Mouse (Mus musculus): Measurements from ENCODE around the gene Tex12. TPM values are rescaled to one million over a fixed set of nuclear protein-coding genes. Genes with fewer than 3 reads are reported as not detected.

Gene Tex12
- polyA plus RNA-seq, 1 experiment from 2014 or later: not detected

DNA sequence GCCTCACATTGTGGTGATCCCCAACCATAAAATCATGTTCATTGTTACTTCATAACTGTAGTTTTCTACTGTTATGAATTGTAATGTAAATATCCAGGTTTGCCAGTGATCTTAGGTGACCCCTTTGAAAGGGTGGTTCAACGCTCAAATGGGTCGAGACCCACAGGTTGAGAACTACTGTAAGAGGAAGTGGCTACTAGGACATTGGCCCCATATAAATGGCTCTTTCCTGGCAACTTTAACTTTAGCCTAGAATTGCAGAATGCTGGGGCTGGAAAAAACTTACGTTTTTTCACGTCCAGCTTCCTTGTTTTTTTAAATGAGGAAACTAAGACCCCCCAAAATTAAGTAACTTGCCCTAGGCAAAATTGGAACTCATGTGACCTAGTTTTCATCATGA lies 6.2 kb upstream of the Tex12 start:
- Histone ChIP-seq H3K9me3 (ENCODE audit: control insufficient read depth, low read length) (no peaks in the 10 kb centered on the region), H3K27me3 (replicated peaks; ENCODE audit: control insufficient read depth, insufficient read depth, low read length) (no peaks in the 10 kb centered on the region), H3K4me2 (no peak overlapping the region), H3K27ac (ENCODE audit: low read depth, low read length) (no peak overlapping the region), H3K4me1 (replicated peaks; ENCODE audit: control insufficient read depth, insufficient read depth, low read length) (no peaks in the 10 kb centered on the region), H3K4me3 (ENCODE audit: low read depth, low read length) (no peak overlapping the region), H3K36me3 (ENCODE audit: control insufficient read depth, insufficient read depth, low read length) (no peaks in the 10 kb centered on the region), H3K9ac (ENCODE audit: low read depth, low read length) (no peak overlapping the region)
- DNase-seq (ENCODE audit: low spot score) (no peak), ATAC-seq (replicated peaks; ENCODE audit: low FRiP score) (no peak)
- 75% methylated on average over 4 of the region's 4 CpGs for WGBS

DNA sequence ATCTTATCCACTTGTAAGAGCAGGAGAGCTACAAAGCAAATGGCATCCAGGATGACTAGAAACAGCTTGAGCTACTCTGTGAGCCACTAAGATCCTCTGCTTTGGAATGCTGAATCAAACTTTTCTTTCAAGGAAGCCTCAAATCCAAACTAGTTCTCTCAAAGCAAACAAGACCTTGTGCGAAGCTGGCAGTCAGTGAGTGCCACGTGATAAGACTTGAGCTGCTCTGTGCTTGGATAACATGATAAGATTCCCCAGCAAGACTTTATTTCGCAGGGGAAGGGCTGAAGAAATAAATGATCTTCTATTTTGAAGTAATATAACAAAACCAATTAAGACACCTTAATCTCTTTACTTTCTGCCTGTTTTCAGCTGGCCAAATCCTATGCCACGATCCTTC lies 4.8 kb upstream of the Tex12 start:
- WGBS: 38% methylated on average over 4 of the region's 4 CpGs
- H3K9me3 ChIP-seq (ENCODE audit: control insufficient read depth, low read length): no peaks in the 10 kb centered on the region
- H3K27me3 ChIP-seq (replicated peaks; ENCODE audit: control insufficient read depth, insufficient read depth, low read length): no peaks in the 10 kb centered on the region
- no peak overlapping the region for H3K27ac ChIP-seq (ENCODE audit: low read depth, low read length)
- H3K36me3 ChIP-seq (ENCODE audit: control insufficient read depth, insufficient read depth, low read length): no peaks in the 10 kb centered on the region
- no peaks in the 10 kb centered on the region for H3K4me1 ChIP-seq (replicated peaks; ENCODE audit: control insufficient read depth, insufficient read depth, low read length)
- H3K4me3 ChIP-seq (ENCODE audit: low read depth, low read length): no peak overlapping the region
- no peak for ATAC-seq (replicated peaks; ENCODE audit: low FRiP score)
- H3K4me2 ChIP-seq: no peak overlapping the region
- no peak for DNase-seq (ENCODE audit: low spot score)
- H3K9ac ChIP-seq (ENCODE audit: low read depth, low read length): no peak overlapping the region

DNA sequence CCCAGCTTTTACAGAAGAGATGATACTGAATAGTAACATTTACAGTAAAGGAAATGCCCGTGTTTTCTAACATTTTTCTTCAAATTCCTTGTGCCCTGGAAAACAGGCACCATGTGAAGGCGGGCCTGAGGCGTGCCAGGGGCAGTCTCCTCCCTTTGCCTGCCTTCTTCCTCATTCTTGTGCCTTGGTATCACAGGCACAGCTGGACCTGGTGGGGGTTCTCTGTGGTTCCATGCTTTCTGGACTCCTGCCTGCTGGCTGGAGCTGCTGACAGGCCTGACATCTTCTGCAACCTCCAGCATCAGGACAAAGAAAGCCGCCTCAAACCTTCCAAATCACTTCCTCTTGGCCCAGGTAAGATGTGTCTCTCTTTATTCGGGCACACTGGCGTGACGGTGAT lies 4.0 kb upstream of the Tex12 start:
- DNase-seq (ENCODE audit: low spot score) (no peak), ATAC-seq (replicated peaks; ENCODE audit: low FRiP score) (no peak)
- H3K4me2 ChIP-seq: no peak overlapping the region
- H3K9me3 ChIP-seq (ENCODE audit: control insufficient read depth, low read length): no peaks in the 10 kb centered on the region
- H3K9ac ChIP-seq (ENCODE audit: low read depth, low read length): no peak overlapping the region
- no peaks in the 10 kb centered on the region for H3K4me1 ChIP-seq (replicated peaks; ENCODE audit: control insufficient read depth, insufficient read depth, low read length)
- no peak overlapping the region for H3K27ac ChIP-seq (ENCODE audit: low read depth, low read length)
- no peak overlapping the region for H3K4me3 ChIP-seq (ENCODE audit: low read depth, low read length)
- 72% methylated on average over 7 of the region's 7 CpGs for WGBS
- no peaks in the 10 kb centered on the region for H3K27me3 ChIP-seq (replicated peaks; ENCODE audit: control insufficient read depth, insufficient read depth, low read length)
- H3K36me3 ChIP-seq (ENCODE audit: control insufficient read depth, insufficient read depth, low read length): no peaks in the 10 kb centered on the region

DNA sequence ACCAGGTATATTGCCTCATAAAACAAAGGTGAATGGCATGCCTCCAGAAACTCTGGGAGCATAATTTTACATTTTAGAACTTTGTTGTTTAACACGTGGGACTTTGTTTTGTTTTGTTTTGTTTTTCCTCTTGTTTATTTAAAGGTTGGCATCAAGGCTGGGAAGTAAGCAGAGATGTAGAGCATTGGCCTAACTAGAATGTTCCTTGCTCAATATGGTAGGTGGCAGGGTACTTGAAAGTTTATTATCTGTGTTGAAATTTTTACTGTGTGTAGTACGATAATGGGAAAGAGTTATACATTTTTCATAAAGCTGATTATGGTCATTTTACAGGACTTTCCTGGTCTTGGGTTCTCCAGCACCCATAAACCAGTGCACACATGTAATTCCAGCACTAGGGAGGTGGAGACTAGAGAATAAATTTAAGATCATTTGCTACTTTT lies 814 bp upstream of the Tex12 start:
- no peaks in the 10 kb centered on the region for H3K9me3 ChIP-seq (ENCODE audit: control insufficient read depth, low read length)
- ATAC-seq (replicated peaks; ENCODE audit: low FRiP score) (no peak), DNase-seq (ENCODE audit: low spot score) (no peak)
- H3K4me1 ChIP-seq (replicated peaks; ENCODE audit: control insufficient read depth, insufficient read depth, low read length): no peaks in the 10 kb centered on the region
- no peak overlapping the region for H3K9ac ChIP-seq (ENCODE audit: low read depth, low read length)
- 80% methylated on average over 2 of the region's 2 CpGs for WGBS
- no peaks in the 10 kb centered on the region for H3K36me3 ChIP-seq (ENCODE audit: control insufficient read depth, insufficient read depth, low read length)
- no peak overlapping the region for H3K4me3 ChIP-seq (ENCODE audit: low read depth, low read length)
- no peak overlapping the region for H3K4me2 ChIP-seq
- no peak overlapping the region for H3K27ac ChIP-seq (ENCODE audit: low read depth, low read length)
- no peaks in the 10 kb centered on the region for H3K27me3 ChIP-seq (replicated peaks; ENCODE audit: control insufficient read depth, insufficient read depth, low read length)

DNA sequence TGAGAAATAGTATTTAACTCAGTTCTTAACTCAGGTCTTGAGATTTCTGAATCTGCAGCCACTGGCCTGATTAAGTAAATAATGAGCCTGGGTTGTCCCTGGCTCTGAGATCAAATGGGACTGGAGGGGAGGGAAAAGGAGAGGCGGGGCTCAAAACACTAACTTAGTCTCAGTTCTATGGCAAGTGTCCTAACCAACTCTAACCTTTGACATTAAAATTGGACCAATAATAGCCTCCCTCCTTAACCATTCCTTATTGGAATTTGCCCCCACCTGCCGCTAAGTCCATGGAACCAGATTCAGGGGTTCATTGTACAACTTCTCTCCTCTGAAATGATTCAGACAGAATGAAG lies 6.1 kb downstream of the Tex12 start, which contains the start of gene Bco2:
Gene Bco2 (minus strand): TSS at position 88 of the 353 bp plus-strand sequence.
- no peak within 1 kb of the TSS for H3K27ac ChIP-seq (ENCODE audit: low read depth, low read length)
- no peaks in the 10 kb centered on the region for H3K27me3 ChIP-seq (replicated peaks; ENCODE audit: control insufficient read depth, insufficient read depth, low read length)
- ATAC-seq (replicated peaks; ENCODE audit: low FRiP score) (no peak), DNase-seq (ENCODE audit: low spot score) (no peak)
- H3K4me2 ChIP-seq: peak within 1 kb of the TSS; percentile 33; the same call in 1 of the 2 replicates
- WGBS: 55% methylated on average over 2 of the region's 2 CpGs
- H3K9me3 ChIP-seq (ENCODE audit: control insufficient read depth, low read length): no peaks in the 10 kb centered on the region
- H3K4me1 ChIP-seq (replicated peaks; ENCODE audit: control insufficient read depth, insufficient read depth, low read length): no peaks in the 10 kb centered on the region
- no peak within 1 kb of the TSS for H3K4me3 ChIP-seq (ENCODE audit: low read depth, low read length)
- H3K36me3 ChIP-seq (ENCODE audit: control insufficient read depth, insufficient read depth, low read length): no peaks in the 10 kb centered on the region
- no peak within 1 kb of the TSS for H3K9ac ChIP-seq (ENCODE audit: low read depth, low read length)

DNA sequence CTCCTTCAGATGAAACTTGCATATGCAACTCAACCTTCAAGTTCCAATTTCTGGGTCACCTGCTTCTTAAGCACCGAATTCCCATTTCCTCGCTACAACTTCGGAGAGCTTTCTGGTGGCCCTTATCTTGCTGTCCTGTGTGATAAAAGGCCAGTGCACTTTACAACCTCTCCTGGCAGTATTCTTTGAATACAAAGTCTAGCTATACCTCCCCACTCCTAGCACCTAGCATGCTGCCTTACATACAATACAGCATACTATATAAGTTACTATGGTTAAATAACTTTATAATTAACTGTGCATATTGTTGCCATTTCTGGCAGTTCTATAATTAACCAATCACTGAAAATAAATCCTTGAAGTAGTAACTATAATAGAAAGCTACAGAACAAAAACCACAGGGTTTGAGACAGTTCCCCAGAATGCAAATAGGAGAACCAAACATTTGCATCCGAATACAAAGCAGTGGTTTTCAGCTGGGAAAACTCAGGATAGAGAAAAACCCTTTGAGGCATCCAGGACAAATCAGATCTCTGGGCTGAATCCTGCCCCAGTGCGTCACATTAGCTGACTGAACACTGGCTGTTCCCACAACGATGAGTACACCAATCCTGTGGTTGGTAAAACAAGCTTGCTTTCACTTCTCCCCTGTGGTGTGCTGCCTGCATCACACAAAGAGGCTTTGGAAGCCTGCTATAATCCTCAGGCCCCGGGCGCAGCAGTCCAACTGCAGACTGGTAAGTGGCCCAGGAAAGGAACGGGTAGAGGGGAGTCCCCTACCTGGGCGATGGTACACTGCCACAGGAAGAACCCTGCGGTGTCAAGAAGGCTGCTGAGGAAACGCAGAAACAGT lies 6.7 kb downstream of the Tex12 start, which contains the start of gene Il18:
Gene Il18 (plus strand): TSS at position 587 of the 853 bp plus-strand sequence.
- Histone ChIP-seq H3K4me2 (peak within 1 kb of the TSS; percentile 33; the same call in 1 of the 2 replicates), H3K9me3 (ENCODE audit: control insufficient read depth, low read length) (no peaks in the 10 kb centered on the region), H3K4me1 (replicated peaks; ENCODE audit: control insufficient read depth, insufficient read depth, low read length) (no peaks in the 10 kb centered on the region), H3K27ac (ENCODE audit: low read depth, low read length) (no peak within 1 kb of the TSS), H3K27me3 (replicated peaks; ENCODE audit: control insufficient read depth, insufficient read depth, low read length) (no peaks in the 10 kb centered on the region), H3K9ac (ENCODE audit: low read depth, low read length) (no peak within 1 kb of the TSS), H3K4me3 (ENCODE audit: low read depth, low read length) (no peak within 1 kb of the TSS), H3K36me3 (ENCODE audit: control insufficient read depth, insufficient read depth, low read length) (no peaks in the 10 kb centered on the region)
- 32% methylated on average over 12 of the region's 12 CpGs for WGBS
- ATAC-seq (replicated peaks; ENCODE audit: low FRiP score) (no peak), DNase-seq (ENCODE audit: low spot score) (no peak)

DNA sequence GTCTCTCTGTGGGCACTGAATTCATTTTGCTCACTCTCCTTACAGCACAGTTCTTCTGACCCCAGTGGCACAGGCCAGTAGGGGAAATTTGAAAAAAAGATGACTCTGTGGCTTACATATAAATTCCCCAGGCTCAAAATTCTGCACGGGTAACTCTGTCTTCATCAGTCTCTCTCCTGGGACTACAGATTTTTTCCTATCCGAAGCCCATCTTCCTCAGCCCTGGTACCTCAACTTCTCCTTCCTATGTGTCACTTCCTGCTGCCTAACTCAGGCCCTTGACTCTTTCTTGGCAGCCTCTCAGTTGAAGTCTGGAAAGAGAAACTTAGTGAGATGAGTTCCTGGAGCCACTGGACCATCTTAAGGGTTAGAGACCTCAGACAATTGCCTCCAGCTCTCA lies 7.6 kb downstream of the Tex12 start:
- ATAC-seq (replicated peaks; ENCODE audit: low FRiP score) (no peak), DNase-seq (ENCODE audit: low spot score) (no peak)
- Histone ChIP-seq H3K4me2 (no peak overlapping the region), H3K4me3 (ENCODE audit: low read depth, low read length) (no peak overlapping the region), H3K27ac (ENCODE audit: low read depth, low read length) (no peak overlapping the region), H3K4me1 (replicated peaks; ENCODE audit: control insufficient read depth, insufficient read depth, low read length) (no peaks in the 10 kb centered on the region), H3K9ac (ENCODE audit: low read depth, low read length) (no peak overlapping the region), H3K27me3 (replicated peaks; ENCODE audit: control insufficient read depth, insufficient read depth, low read length) (no peaks in the 10 kb centered on the region), H3K9me3 (ENCODE audit: control insufficient read depth, low read length) (no peaks in the 10 kb centered on the region), H3K36me3 (ENCODE audit: control insufficient read depth, insufficient read depth, low read length) (no peaks in the 10 kb centered on the region)
- 50% methylated on average over 2 of the region's 2 CpGs for WGBS

DNA sequence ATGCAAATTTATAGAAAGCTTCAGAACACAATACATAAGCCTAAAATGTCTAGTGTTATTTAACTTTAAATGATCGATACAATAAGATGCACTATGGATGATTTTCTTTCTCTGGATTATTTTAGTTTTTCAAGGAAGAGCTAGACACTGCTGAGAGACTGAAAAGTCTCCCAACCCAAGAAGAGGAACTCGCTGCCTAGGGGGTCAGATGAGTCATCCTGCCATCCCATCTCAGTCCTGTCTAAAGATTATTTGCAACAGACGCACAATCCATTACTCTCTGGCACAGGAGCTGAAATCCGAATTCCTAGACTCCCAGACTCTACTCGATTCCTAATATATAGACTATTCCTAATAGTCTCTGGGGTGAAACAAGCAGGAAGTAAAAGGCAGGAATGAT lies 8.9 kb downstream of the Tex12 start:
- H3K9me3 ChIP-seq (ENCODE audit: control insufficient read depth, low read length): no peaks in the 10 kb centered on the region
- H3K36me3 ChIP-seq (ENCODE audit: control insufficient read depth, insufficient read depth, low read length): no peaks in the 10 kb centered on the region
- H3K4me1 ChIP-seq (replicated peaks; ENCODE audit: control insufficient read depth, insufficient read depth, low read length): no peaks in the 10 kb centered on the region
- H3K4me3 ChIP-seq (ENCODE audit: low read depth, low read length): no peak overlapping the region
- H3K4me2 ChIP-seq: no peak overlapping the region
- WGBS: 50% methylated on average over 5 of the region's 5 CpGs
- ATAC-seq (replicated peaks; ENCODE audit: low FRiP score) (no peak), DNase-seq (ENCODE audit: low spot score) (no peak)
- H3K27ac ChIP-seq (ENCODE audit: low read depth, low read length): no peak overlapping the region
- H3K27me3 ChIP-seq (replicated peaks; ENCODE audit: control insufficient read depth, insufficient read depth, low read length): no peaks in the 10 kb centered on the region
- H3K9ac ChIP-seq (ENCODE audit: low read depth, low read length): no peak overlapping the region

DNA sequence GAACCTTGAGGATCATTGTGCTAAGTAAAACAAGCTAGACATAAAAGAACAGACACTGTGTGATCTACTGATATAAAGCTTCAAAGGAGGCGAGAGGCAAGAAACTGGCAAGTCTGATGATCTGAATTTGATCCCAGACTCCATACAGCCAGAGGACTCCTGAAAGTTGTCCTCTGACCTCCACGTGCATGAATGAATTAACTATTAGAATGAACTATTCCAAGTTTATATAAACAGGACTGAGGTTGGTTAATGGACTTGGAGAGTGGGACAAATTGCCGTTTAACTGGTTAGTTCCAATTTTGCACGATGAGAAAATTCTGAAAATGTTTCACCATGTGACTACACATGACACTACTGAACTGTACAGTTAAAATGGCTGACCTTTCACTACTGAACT lies 12.2 kb downstream of the Tex12 start:
- H3K4me2 ChIP-seq: no peak overlapping the region
- H3K9me3 ChIP-seq (ENCODE audit: control insufficient read depth, low read length): no peaks in the 10 kb centered on the region
- H3K27me3 ChIP-seq (replicated peaks; ENCODE audit: control insufficient read depth, insufficient read depth, low read length): no peaks in the 10 kb centered on the region
- WGBS: 80% methylated on average over 4 of the region's 4 CpGs
- H3K9ac ChIP-seq (ENCODE audit: low read depth, low read length): no peak overlapping the region
- no peak overlapping the region for H3K4me3 ChIP-seq (ENCODE audit: low read depth, low read length)
- no peaks in the 10 kb centered on the region for H3K36me3 ChIP-seq (ENCODE audit: control insufficient read depth, insufficient read depth, low read length)
- H3K27ac ChIP-seq (ENCODE audit: low read depth, low read length): no peak overlapping the region
- no peak for DNase-seq (ENCODE audit: low spot score)
- H3K4me1 ChIP-seq (replicated peaks; ENCODE audit: control insufficient read depth, insufficient read depth, low read length): no peaks in the 10 kb centered on the region
- ATAC-seq (replicated peaks; ENCODE audit: low FRiP score): no peak
